Mouse (Mus musculus) liver, adult 2 months (tissue): ENCODE results near the gene Rpl37a.

Source experiments
- CTCF ChIP-seq: fragments of 200-500 bp; IDR thresholded peaks from 2 replicates; pipeline ENCODE4 v1.5.1; 2011; ENCODE audit warnings: low read depth, low read length, control low read depth
- POLR2A ChIP-seq: fragments of 200-500 bp; IDR thresholded peaks from 2 replicates; pipeline ENCODE4 v1.6.1; 2011; ENCODE audit warnings: low read length, control low read depth; ENCODE audit not compliant: insufficient read depth; ENCODE audit errors: extremely low read depth

DNA sequence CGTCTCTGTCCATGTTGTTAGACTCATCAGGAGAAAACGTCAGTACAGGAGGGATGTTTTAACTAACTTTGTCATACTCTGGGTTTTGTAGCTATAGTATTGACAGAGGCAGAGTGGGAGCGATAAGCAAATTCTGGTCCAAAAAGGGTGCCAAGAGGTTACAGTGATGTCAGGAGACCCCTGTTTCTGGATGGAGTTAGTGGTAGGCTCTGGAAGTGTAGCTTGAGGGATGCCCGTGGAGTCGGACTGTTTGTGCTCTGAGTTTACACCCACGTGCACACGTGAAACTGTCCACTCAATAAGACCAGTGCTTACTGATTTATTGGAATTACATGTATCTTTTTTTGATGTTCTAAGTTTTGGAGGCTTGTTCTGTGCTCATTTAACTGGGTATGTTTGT, 6.5 kb downstream of the Rpl37a start:
- TF ChIP-seq CTCF (no peak), POLR2A (no peak)
